Mouse (Mus musculus) liver, postnatal 0 days (tissue): ENCODE data around the gene Phox2b.

ENCODE experiments used
- CTCF ChIP-seq: sonication (generic); IDR thresholded peaks from 2 replicates; pipeline ENCODE4 v1.5.1; 2016; ENCODE audit warnings: antibody characterized with exemption, low read depth
- EP300 ChIP-seq: IDR thresholded peaks from 2 replicates; pipeline ENCODE4 v1.6.1; 2016; ENCODE audit warnings: antibody characterized with exemption, low read depth, mild to moderate bottlenecking

- no peak for TF ChIP-seq CTCF
- TF ChIP-seq EP300 = no peak
Observed at GRCm38 (mm10) chr5:67083117-67083516, 16.0 kb downstream of the Phox2b start.
